Comparison of ENCODE assay signal across 35 mouse cellular contexts in the genomic region with DNA sequence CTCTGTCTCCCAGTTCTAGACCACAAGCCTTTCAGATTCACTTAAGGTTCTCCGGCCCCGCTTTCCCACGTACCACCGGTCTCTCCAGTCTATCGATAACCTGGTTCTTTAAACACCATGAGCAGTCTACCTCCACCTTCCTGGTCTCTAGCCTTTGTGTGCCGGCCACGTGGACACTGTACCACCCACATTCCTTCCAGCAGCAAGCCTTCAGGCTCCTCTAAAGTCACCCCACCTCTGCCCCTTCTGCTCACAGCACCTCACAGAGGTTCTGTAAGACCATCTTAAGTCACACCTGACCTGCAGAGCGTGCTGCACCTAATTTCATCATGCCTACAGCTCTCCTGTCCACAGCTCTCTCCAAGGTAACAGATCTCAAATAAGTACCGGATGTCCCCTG.
"Had no signal": no experiment of that assay in that cellular context is flagged by ENCODE, and none has a peak within 500 bp of the region (broad histone marks: within the 10 kb centered on the region; RNA-seq: fewer than 3 reads in every experiment).

No protein-coding gene starts in this region.

- H3K36me3 ChIP-seq: heart, embryonic 12.5 days; heart, embryonic 13.5 days; heart, embryonic 15.5 days; hindbrain, embryonic 10.5 days; hindbrain, embryonic 12.5 days; intestine, embryonic 15.5 days; kidney, embryonic 15.5 days had no signal

- H3K27me3 ChIP-seq: heart, embryonic 12.5 days; heart, embryonic 13.5 days; heart, embryonic 15.5 days; hindbrain, embryonic 12.5 days; hindbrain, embryonic 13.5 days; hindbrain, embryonic 15.5 days; intestine, embryonic 15.5 days; kidney, embryonic 15.5 days had no signal

- DNase-seq: heart, postnatal 10 days; heart, postnatal 14 days; heart, postnatal 36 days; heart, postnatal 4 days; kidney, adult 11 months; kidney, adult 18-20 months; kidney, adult 2 months; kidney, adult 8-10 months; kidney, adult 9 months; kidney, postnatal 10 days; kidney, postnatal 14 days; kidney, postnatal 25 days; kidney, postnatal 36 days; kidney, postnatal 4 days; layer of hippocampus, adult 9-11 months; layer of hippocampus, postnatal 36 days had no signal

- H3K4me2 ChIP-seq: heart, embryonic 11.5 days; heart, embryonic 12.5 days; heart, embryonic 13.5 days; heart, embryonic 15.5 days; hindbrain, embryonic 12.5 days; hindbrain, embryonic 13.5 days; hindbrain, embryonic 14.5 days; hindbrain, embryonic 15.5 days; intestine, embryonic 15.5 days; kidney, embryonic 15.5 days had no signal

- H3K4me1 ChIP-seq: heart, embryonic 10.5 days; heart, embryonic 12.5 days; heart, embryonic 13.5 days; heart, embryonic 15.5 days; hindbrain, embryonic 10.5 days; hindbrain, embryonic 12.5 days; hindbrain, embryonic 13.5 days; hindbrain, embryonic 15.5 days; intestine, embryonic 15.5 days; kidney, embryonic 15.5 days had no signal

- H3K9ac ChIP-seq: heart, embryonic 12.5 days; heart, embryonic 13.5 days; heart, embryonic 15.5 days; hindbrain, embryonic 12.5 days; hindbrain, embryonic 13.5 days; hindbrain, embryonic 14.5 days; hindbrain, embryonic 15.5 days; intestine, embryonic 15.5 days; kidney, embryonic 15.5 days had no signal

- H3K9me3 ChIP-seq: heart, embryonic 10.5 days; heart, embryonic 13.5 days; heart, embryonic 15.5 days; hindbrain, embryonic 10.5 days; hindbrain, embryonic 12.5 days; hindbrain, embryonic 13.5 days; hindbrain, embryonic 15.5 days; intestine, embryonic 15.5 days; kidney, embryonic 15.5 days had no signal

- ATAC-seq: hindbrain, embryonic 16.5 days; hindbrain, postnatal 0 days; inflammation-experienced regulatory T-cells, adult 6 months; intestine, embryonic 15.5 days; intestine, embryonic 16.5 days; intestine, postnatal 0 days had no signal

- H3K27ac ChIP-seq: heart, embryonic 10.5 days; heart, embryonic 13.5 days; heart, embryonic 15.5 days; hindbrain, embryonic 10.5 days; hindbrain, embryonic 12.5 days; hindbrain, embryonic 13.5 days; hindbrain, embryonic 14.5 days; hindbrain, embryonic 15.5 days; hindbrain, postnatal 0 days; intestine, embryonic 15.5 days; kidney, embryonic 15.5 days; kidney, postnatal 0 days; layer of hippocampus, adult 2 months had no signal

- H3K4me3 ChIP-seq: heart, embryonic 10.5 days; heart, embryonic 12.5 days; heart, embryonic 13.5 days; heart, embryonic 15.5 days; hindbrain, embryonic 10.5 days; hindbrain, embryonic 12.5 days; hindbrain, embryonic 13.5 days; hindbrain, embryonic 15.5 days; intestine, embryonic 15.5 days; kidney, embryonic 15.5 days; layer of hippocampus, adult 2 months had no signal
